Comparison of ENCODE assay signal across 8 mouse cellular contexts in genomic region chr19:5490313-5490897, GRCm38 (mm10). TPM values are rescaled to one million over a fixed set of nuclear protein-coding genes. Genes with fewer than 3 reads are reported as not detected.
A peak's percentile ranks its signal among the peaks of the same experiment; 100 is the strongest.
DNase-seq lines count a peak whose midpoint lies in the region; ATAC-seq and TF ChIP-seq lines count a peak whose summit lies in the region.

Gene Cfl1, plus strand, starts transcription at chr19:5490455.

- DNase-seq in A20 (ENCODE audit: low read depth, low spot score) = peak; percentile 98
- peak; percentile 98 for DNase-seq in heart, embryonic 10.5 days (ENCODE audit: low spot score)
- DNase-seq in liver = peak; percentile 96
- peak; percentile 94 to 96 for DNase-seq in spleen, postnatal 4 days (ENCODE audit: low spot score in 2 of 2)

- ATAC-seq in erythroblast, adult 5-6 weeks (replicated peaks; ENCODE audit: low FRiP score, poor library complexity, severe bottlenecking) = peak; percentile 56
- peak; percentile 53 for ATAC-seq in kidney, embryonic 15.5 days (replicated peaks; ENCODE audit: low FRiP score)
- ATAC-seq in monocyte, adult 5-6 weeks (replicated peaks; ENCODE audit: insufficient number of reproducible peaks, low FRiP score, low TSS enrichment, poor library complexity, severe bottlenecking) = peak; percentile 34

- H3K4me2 ChIP-seq in kidney, embryonic 15.5 days = peak within 1 kb of the TSS; percentile 76

- H3K27ac ChIP-seq in bone marrow, adult 2 months (ENCODE audit: control insufficient read depth, insufficient read depth, low read depth, low read length, poor library complexity) = peak within 1 kb of the TSS; percentile 97
- H3K27ac ChIP-seq in heart, embryonic 10.5 days = peak within 1 kb of the TSS; percentile 97
- H3K27ac ChIP-seq in kidney, embryonic 15.5 days = peak within 1 kb of the TSS; percentile 100

- peak within 1 kb of the TSS; percentile 87 for H3K9ac ChIP-seq in kidney, embryonic 15.5 days

- H3K27me3 ChIP-seq in heart, embryonic 10.5 days (ENCODE audit: insufficient read depth, poor library complexity, severe bottlenecking) = no peaks in the 10 kb centered on the region
- H3K27me3 ChIP-seq in kidney, embryonic 15.5 days = no peaks in the 10 kb centered on the region

- peak within 1 kb of the TSS; percentile 91 for H3K4me3 ChIP-seq in bone marrow, adult 2 months (replicated peaks; ENCODE audit: control insufficient read depth, low read depth, low read length)
- peak within 1 kb of the TSS; percentile 86 for H3K4me3 ChIP-seq in heart, embryonic 10.5 days
- H3K4me3 ChIP-seq in kidney, embryonic 15.5 days (replicated peaks) = peak within 1 kb of the TSS; percentile 74

- H3K36me3 ChIP-seq in heart, embryonic 10.5 days = peaks cover 47% of the 10 kb centered on the region
- H3K36me3 ChIP-seq in kidney, embryonic 15.5 days = peaks cover 46% of the 10 kb centered on the region

- TF ChIP-seq POLR2A in bone marrow, adult 2 months (IDR thresholded peaks at IDR 0.05; ENCODE audit: borderline replicate concordance, control insufficient read depth, low read depth, low read length) = peak; percentile 89; the same call in 1 of the 2 replicates

- no peak for TF ChIP-seq CTCF in bone marrow, adult 2 months (IDR thresholded peaks at IDR 0.05; ENCODE audit: control insufficient read depth, insufficient read depth, low read length)

- peaks cover 2% of the 10 kb centered on the region; the same call in 1 of the 2 replicates for H3K4me1 ChIP-seq in bone marrow, adult 2 months (ENCODE audit: control insufficient read depth, insufficient read depth, low read length)
- peaks cover 45% of the 10 kb centered on the region for H3K4me1 ChIP-seq in heart, embryonic 10.5 days
- peaks cover 63% of the 10 kb centered on the region for H3K4me1 ChIP-seq in kidney, embryonic 15.5 days

- under 1% methylated on average over 62 of the region's 62 CpGs for WGBS in bone marrow, adult 2 months
- under 1% methylated on average over 61 of the region's 62 CpGs for WGBS in heart, embryonic 10.5 days
- WGBS in kidney, embryonic 15.5 days = under 1% methylated on average over 57 of the region's 62 CpGs

- no peaks in the 10 kb centered on the region for H3K9me3 ChIP-seq in heart, embryonic 10.5 days
- no peaks in the 10 kb centered on the region for H3K9me3 ChIP-seq in kidney, embryonic 15.5 days (replicated peaks)

RNA-seq across cellular contexts. Expression of gene Cfl1, which starts in this region (rescaled TPM):
- 441 and 478 TPM in 2 replicates for polyA plus RNA-seq in bone marrow, adult 2 months (2011; ENCODE audit: insufficient read depth, insufficient read length, low replicate concordance, missing spikeins)
- total RNA-seq in erythroblast, adult 5-6 weeks (2015; ENCODE audit: low replicate concordance) = 516 and 540 TPM in 2 replicates
- 293 and 380 TPM in 2 replicates for total RNA-seq in erythroblast, adult 5-6 weeks (2017; ENCODE audit: low replicate concordance)
- 2,322 and 2,829 TPM in 2 replicates for polyA plus RNA-seq in heart, embryonic 10.5 days (2016; fragmentation: Nextera tagmentation; extraction: Ambion mirVana)
- 2,798 and 2,930 TPM in 2 replicates for polyA plus RNA-seq in kidney, embryonic 15.5 days (2015; fragmentation: Nextera tagmentation; extraction: Ambion mirVana)
- 931 to 1,266 TPM (median 1,127 TPM) in 3 replicates for total RNA-seq in monocyte, adult 5-6 weeks (2017)

Comparison
In these comparisons a context has a peak if more than half of its experiments do, and no peak if none do; other contexts are left out.
1. Peak in every context shown above with its lines: DNase-seq, ATAC-seq, H3K4me3 ChIP-seq and H3K27ac ChIP-seq.